Mouse (Mus musculus): ENCODE data around the gene Gm10837.

Gm10837 gene

DNA sequence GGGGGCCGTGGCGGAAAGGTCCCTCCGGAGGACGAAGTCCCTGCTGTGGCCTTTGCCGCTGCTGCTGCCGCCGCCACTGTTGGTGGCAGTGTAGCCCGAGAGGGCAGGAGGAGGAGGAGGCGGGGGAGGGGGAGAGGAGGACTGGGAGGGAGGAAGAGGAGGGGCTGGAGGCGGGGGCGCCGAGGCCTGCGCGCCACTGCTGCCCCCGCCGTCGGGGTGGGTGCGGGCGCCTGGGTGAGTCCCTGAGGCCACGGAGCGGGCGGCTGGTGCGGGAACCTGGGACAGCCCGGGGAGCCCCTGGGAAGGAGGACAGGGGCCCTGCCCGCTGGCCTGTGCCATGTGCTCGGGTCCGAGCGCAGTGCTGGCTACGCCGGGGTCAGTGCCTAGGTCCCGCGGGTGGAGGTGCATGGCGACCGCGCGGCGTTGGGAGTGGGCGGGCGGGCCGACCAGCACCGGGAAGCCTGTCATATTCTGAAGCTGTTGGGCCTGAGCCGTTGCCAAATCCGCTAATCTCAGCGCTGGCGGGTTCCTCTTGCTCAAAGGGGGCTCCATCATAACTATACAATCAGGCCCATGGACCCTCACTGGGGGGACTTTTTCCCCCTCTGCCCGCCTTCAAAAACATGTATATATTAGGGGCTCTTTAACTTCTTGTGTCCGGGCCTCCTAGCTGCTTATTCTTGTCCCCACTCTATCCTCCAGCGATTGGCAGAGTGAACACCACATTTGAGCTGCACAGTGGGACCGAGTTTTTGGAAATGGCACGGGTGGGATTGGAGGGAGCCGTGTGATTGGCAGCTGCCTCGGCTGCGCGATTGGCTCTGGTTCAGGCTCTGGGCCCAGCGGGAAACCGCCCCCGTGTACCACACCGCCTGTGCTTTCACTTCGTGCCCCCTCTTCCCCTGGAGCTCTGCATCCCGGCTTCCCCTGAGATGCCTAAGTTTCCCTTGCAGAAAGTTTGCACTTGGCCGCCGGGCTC is 25.3 kb upstream of the Gm10837 start, which contains the start of gene Zic5:
Gene Zic5 (minus strand): TSS at position 915 of the 979 bp plus-strand sequence.
- DNase-seq (ENCODE audit: low spot score in 2 of 2): no peak

DNA sequence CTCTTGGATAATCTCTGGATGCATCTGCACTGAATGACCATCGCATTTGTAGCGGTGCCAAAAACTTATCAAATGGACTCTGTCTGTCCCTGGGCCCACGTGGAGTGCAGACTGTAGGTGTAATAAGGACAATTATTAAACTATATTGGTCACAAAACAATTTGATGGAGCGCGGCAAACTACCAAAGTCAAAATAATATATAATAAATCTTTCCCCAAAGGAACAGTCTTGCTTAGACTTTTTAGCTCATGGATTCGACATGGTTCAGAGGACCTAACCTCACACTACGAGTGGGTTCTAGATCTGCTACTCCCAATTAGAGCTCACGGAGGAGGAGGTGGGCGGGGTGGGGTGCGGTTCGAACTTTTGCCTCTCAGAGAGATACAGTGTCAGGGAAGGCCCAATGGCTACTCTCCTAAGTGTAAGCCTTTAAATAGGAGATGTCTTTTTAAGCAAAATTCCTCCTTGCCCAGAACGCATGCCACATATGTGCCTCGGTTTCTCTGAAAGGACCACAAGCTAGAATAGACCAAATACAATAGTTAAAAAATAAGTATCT is 24.4 kb upstream of the Gm10837 start:
- no peak for DNase-seq (ENCODE audit: low spot score in 2 of 2)

DNA sequence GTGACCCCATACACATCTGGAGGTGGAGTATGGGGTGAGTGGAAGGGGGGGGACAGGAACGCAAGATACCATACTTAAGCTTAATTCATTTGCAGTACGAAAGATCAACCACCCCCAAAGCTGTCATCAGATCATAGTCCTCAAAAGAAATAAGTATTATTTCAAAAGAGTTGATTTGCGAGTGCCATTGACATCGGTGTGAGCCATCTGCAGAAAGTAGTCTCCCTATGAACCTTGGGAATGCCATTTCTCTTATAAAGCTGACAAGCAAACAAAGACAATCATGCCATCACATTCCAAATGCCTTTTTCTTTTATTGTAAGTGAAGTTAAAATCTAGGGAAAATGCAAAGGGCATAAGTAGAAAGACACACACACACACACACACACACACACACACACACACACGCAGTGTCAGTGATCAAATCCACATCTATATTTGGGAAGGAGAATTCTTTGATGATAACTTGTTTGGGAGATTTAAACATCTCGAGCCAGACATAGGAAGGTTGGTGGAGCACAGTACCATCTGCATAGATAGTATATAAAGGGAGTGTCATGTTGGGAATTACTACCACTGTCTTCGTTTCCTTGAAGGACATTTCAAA is 23.5 kb upstream of the Gm10837 start:
- DNase-seq (ENCODE audit: low spot score in 2 of 2): no peak

DNA sequence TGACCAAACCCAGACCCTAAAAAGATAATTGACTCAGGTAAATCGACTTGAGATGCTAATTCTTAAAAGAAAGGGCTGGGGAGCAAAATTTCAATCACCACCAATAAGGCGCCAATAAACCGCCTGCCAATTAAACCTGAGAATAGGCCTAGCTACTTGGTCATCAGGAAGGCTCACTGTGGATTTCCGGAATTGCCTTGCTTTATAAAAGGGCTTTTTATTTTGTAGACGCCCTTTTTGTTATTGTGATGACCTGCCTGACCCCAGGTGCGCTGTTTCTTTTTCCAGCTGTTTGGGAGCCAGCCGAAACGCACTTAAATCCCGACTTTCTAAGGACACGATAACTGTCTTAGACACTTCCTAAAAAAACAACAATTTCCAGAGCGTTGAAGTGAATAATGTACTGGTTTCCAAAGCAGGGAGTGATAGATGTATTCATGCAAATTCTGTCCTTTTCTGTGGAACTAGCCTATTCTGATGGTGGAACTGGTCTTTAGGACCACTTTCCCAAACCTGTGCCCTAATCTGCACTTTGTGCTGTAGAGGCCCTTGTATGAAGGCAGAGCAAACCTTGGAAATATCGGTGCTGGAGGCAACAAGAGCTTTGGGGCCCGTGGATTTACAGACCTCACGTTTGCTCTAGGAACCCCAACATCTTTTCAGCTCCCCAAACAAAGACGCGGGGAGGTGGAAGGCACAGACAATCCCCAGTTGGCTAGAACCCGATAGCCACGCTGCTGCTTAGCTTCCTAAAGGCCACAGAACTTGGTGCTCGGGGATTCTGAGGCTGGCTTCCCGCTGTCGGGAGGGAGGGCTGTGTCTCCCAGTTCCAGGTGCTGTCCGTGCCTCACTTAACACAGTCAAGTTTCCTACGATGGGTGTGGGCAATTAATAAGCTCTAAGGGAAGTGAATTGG is 22.2 kb upstream of the Gm10837 start:
- DNase-seq (ENCODE audit: low spot score in 2 of 2): no peak

DNA sequence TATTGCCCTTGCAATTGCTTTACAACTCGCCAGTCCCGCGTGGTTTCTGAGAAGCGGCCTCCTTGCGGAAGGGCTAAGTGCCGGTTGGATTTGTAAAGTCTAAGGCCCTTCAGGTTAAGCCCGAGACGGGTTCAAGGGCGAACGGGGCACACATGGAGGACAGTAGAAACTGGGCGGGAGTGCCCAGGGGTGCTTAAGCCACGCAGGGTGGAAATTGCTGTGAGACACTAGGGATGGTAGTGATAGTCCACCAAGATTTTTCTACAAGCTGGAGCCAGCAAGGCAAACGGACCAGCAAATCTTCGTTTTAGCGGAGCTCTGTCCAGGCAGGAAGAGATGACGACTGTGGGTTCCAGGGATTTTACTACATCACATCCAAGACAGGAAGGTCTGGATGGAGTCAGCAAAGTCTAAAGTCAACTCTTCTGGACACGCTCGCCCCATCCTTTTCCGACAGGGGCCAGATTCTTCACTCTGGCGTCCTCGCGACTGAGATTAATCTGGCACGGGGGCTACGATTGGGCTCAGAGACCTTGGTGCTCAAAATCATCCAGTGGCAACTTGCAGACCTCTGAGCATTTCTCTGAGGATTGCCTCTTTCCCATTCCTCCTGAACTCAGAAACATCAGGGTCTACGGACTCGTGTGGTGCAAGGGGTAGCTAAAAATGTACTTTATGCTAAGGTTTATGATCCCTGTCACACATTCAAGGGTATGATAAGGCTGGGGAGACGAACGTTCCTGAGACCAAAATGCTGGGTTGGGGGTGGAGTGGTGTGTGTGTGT is 21.2 kb upstream of the Gm10837 start:
- no peak for DNase-seq (ENCODE audit: low spot score in 2 of 2)

DNA sequence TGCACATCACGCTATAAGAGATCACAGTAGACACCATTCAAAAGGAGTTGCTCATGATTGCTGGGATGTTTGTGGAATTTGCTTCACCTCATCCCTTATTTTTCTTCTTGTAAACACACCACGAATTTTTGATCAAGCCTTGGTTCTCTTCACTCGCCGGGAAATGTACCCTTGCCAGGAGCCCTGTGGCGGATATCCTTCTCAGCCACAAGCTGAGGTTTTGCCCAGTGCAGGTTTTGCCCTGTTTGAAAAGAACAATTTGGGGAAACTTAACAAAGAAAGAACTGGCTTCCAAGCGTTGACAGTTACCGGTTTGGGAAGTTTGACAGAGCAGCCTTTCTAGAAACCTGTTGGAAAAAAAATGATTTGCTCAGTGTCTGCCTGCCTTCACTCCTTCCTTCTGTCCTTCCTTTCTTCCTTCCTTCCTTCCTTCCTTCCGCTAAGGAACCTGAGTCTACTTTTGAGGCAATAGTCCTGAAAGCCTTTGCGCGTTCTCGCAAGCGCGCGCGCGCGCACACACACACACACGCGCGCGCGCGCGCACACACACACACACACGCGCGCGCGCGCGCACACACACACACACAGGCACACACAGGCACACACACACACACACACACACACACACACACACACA is 18.8 kb upstream of the Gm10837 start:
- DNase-seq (ENCODE audit: low spot score in 2 of 2): no peak

DNA sequence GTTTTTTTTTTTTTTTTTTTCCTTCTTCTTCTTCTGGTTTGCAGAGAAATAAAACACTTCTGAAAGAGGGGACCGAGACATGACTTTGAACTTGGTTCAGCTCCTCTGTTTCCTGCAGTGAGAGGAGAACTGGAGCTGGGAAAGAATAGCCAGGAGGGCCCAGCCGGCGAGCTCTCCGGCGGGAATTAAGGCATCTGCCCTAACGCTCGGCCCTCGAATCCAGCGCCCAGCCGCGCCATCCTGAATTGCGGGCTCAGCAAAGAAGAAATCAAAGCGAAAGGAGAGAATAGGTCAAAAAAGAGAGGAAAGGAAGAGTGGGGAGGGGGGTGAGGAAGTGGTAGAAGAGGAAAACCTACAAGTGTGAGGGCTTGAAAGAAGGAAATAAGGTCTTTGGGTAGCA is 18.2 kb upstream of the Gm10837 start:
- no peak for DNase-seq (ENCODE audit: low spot score in 2 of 2)

DNA sequence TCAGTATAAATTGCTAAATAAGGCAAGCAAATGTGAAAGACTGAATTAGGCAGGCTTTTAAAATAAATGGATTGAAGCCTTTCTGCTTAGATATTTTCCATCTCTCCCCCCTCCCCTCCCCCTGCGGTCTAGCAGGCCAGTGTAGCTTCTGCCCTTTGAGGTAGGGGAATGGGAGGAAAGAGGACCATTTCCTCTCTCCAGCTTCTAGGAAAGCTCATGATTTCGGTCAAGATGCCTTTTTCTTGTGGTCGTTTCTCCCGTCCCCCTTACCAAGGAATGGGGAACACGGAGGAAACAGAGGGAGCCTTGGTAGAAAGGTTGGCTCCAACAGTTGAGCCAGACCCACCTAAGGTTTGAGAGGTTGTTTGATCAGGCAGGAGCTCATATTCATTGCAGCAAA is 17.7 kb upstream of the Gm10837 start:
- no peak for DNase-seq (ENCODE audit: low spot score in 2 of 2)

DNA sequence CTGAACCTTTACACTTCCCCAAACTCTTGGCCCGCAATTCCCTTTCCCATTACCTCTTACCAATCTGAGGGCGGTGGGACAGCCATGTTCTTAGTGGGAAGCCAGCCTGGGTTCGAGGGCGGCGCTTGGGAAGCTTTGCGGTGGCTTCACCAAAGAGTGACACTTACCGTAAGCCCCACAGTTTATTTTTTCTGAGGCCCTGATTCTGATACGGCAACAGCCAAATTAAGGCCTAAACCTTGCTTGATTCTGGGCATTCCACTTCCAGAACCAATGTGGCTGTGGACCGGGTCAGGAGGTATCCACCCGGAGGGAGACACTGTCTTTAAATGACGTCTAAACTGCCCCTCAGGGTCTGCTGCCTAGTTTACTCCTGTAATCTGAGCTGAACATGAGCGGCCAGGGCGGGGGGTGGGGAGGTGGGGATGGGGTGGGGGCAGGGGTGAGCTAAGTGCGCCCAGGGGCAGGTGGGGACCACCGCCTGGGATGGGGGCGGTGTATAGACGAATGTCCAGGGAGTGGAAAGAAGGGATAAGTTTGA is 17.1 kb upstream of the Gm10837 start:
- no peak for DNase-seq (ENCODE audit: low spot score in 2 of 2)

DNA sequence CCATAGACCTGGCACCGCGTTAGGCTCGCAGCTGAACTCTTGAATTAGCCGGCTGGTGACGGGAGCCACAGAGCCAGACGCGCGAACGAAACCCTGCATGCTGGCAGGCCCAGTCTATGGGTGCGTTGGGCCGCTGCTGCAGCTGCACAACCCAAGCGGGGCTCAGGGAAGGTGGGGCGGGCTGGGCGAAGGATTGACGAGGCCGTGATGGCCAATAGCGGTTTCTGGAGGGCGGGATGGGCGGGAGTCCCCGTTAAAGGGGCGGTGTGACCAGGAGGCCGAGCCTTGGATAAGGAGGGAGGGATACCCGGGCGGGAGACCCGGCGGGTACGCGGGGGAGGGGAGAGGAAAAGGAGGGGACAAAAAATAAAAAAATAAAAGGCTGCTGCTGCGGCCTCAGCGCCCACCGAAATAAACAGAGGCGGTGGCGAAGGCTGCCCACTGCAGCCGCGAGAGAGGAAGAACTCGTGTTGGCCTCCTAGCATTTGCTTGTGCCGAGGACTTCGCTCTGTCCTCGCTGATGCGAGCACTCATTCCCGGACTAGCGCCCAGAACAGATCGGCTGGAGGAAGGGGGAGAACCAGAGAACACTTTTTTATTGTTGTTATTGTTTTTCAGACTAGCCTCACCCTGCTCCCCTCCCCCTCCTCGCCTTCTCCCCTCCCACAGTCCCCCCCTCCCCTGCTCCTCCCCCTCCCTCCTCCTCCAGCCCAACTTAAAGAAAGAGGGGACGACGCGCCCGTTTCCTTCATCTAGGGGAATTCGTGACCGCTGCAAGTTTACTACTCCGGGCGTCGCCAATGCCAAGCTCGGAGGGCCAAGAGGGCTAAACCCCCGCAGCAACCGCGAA is 16.1 kb upstream of the Gm10837 start:
- DNase-seq (ENCODE audit: low spot score in 2 of 2): no peak

DNA sequence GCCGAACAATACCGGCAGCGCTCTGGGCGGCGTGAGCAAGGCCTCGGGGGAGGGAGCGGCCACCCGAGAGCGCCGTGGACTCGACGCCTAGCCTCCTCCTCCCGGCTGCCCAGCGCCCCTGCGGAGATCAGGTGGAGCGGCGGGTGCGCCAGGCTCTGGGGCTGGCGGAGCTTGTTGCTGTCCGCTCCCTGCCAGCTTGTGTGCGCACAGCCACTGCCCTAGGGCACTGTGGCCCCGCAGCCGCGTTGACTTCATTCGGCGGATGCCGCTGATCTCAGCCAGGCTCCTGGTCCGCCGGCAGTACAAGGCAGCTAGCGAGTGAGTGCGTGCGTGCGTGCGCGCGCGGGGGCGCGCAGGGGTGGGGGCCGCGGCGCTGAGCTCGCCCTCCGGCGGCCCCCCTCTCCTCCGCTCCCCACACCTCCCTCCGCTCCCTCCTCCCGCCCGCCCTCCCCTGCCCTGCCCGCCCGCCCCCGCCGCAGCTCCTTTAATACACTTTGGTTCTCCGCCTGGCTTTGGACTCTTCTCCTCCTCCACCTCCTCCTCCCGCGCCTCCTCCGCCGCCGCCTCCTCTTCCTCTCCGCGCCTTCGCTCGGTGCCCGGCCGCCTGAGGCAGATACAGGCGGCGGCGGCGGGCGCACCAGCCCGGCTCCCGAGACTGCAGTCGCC is 15.4 kb upstream of the Gm10837 start, which contains the start of gene Zic2:
Gene Zic2 (plus strand): TSS at position 545 of the 666 bp plus-strand sequence.
- DNase-seq (ENCODE audit: low spot score in 2 of 2): no peak

DNA sequence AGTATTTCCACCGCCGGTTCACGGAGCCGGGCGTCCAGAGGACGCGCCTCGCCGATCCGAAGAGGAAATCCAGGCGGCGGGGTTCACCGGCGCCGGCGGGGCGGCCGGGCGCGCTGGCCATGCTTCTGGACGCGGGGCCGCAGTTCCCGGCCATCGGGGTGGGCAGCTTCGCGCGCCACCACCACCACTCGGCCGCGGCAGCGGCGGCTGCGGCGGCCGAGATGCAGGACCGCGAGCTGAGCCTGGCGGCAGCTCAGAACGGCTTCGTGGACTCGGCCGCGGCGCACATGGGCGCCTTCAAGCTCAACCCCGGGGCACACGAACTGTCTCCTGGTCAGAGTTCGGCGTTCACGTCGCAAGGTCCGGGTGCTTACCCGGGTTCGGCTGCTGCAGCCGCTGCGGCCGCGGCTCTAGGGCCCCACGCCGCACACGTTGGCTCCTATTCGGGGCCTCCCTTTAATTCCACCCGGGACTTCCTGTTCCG is 14.8 kb upstream of the Gm10837 start:
- no peak for DNase-seq (ENCODE audit: low spot score in 2 of 2)

DNA sequence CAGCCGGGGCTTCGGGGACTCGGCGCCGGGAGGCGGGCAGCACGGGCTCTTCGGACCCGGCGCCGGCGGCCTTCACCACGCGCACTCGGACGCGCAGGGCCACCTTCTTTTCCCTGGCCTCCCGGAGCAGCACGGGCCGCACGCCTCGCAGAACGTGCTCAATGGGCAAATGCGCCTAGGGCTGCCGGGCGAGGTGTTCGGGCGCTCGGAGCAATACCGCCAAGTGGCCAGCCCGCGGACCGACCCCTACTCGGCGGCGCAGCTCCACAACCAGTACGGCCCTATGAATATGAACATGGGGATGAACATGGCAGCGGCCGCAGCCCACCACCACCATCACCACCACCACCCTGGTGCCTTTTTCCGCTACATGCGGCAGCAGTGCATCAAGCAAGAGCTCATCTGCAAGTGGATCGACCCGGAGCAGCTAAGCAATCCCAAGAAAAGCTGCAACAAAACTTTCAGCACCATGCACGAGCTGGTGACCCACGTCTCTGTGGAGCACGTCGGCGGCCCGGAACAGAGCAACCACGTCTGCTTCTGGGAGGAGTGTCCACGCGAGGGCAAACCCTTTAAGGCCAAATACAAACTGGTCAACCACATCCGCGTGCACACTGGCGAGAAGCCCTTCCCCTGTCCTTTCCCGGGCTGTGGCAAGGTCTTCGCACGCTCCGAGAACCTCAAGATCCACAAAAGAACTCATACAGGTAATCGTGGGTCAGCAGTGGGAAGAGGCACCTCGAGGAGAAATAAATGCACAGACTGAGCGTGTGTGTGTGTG is 14.2 kb upstream of the Gm10837 start:
- DNase-seq (ENCODE audit: low spot score in 2 of 2): no peak

DNA sequence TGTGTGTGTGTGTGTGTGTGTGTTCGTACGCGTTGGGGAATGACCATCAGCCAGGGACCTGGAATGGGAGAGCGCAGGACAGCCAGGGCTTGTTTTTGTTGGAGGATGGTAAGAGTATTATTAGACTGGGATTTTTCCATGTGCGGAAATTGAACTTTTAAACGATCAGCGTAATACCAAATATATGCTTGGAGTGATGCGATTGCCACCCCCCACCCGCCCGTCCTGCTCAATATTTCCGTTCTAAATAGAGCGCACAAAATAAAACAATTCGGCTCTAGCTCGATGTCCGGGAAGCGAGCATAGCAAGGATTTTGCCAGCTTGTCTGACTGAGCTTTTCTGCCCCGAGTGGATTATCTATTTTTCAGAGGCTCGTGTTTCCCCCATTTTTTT is 13.6 kb upstream of the Gm10837 start:
- DNase-seq (ENCODE audit: low spot score in 2 of 2): no peak

DNA sequence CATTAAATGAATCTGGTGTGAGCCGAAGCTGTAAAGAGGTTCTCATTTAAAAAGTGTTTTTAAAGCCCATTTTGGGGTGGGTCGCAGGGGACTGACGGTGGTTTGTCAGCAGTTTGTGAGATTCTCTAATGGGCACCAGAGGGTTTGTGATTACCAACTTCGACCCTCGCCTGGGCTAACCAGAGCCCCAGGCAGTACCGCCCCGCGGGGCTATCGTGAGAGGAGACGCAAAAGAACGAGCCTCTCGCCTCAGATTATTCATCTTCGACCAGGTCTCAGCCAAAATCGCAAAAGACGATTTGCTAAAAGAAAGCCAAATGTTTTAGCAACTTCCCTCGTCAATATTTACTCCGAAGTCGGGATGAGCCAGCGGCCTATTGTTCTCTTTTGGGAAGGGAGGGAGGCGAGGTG is 13.1 kb upstream of the Gm10837 start:
- no peak for DNase-seq (ENCODE audit: low spot score in 2 of 2)

DNA sequence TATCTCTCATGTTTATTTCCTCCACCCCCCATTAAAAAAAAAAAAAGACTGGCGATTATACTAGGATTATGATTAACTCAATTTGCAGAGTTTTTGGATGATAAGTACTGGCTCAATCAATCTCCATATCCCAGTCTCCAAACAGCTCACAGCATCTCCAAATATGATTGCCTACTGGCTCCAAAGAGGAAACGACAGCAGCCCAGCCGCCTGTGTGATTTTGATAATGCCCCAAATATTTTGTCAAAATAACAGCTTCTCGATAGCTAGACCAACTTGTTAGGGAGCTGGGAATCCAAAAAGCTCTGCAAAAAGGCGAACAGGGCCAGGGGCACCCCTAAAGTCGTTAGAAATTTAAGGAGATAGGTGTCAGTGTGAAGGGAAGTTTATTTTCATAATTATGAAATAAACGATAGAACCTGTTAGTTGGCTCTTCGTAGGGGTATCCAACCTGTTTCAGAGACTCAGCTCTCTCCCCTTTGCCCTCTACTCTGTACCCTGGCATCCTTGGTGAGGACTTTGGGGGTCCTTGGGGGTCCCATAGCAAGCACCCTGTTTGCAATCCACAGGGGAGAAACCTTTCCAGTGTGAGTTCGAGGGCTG is 12.3 kb upstream of the Gm10837 start:
- no peak for DNase-seq (ENCODE audit: low spot score in 2 of 2)

DNA sequence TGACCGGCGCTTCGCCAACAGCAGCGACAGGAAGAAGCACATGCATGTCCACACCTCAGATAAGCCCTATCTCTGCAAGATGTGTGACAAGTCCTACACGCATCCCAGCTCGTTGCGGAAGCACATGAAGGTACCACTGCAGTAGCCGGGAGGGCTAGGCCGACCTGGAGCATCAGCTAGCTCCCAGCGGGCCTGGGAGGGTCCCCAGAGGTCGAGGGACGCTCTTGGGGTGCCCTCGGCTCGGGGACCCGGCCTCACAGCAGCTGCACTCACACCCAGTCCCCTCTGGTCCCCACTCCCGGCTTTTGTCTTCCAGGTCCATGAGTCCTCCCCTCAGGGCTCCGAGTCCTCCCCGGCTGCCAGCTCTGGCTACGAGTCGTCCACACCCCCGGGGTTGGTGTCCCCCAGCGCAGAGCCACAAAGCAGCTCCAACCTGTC is 11.8 kb upstream of the Gm10837 start:
- no peak for DNase-seq (ENCODE audit: low spot score in 2 of 2)
